Mouse (Mus musculus) kidney, postnatal 25 days (tissue): ENCODE data around the gene Ntan1.
"Not testable (repeated sequence)": the region's sequence is repeated elsewhere in the genome, so short reads cannot be mapped to it uniquely, and the experiment has no call there.

Experiments used
- DNase-seq, 2 experiments: peaks; one replicate each; pipeline ENCODE4 v3.0.0; 2021; ENCODE audit warnings: mixed read lengths in 2 of 2

Gene Ntan1

GRCm38 (mm10) chr16:13834382-13834781, 15.7 kb downstream of the Ntan1 start:
- DNase-seq: no peak

DNA sequence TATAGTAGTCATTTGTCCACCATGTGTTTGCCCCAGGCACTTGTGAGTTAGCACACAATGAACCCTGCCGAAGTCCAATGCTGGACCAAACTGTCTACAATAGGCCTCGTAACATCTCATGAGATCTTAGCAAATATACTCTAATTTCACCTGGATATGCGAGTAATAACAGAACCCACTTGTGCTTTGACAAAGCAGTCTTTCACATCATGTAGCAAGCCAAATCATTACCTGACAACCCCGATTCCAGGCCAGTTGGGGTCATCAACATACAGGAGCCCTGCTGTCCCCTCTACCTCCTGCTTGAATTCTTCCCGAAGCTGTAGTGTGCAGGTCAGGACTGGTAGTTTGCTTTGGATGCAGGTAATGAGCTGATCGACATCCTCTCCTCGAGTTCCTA, 21.4 kb downstream of the Ntan1 start:
- DNase-seq: no peak

GRCm38 (mm10) chr16:13840956-13841355, 22.3 kb downstream of the Ntan1 start:
- no peak for DNase-seq

DNA sequence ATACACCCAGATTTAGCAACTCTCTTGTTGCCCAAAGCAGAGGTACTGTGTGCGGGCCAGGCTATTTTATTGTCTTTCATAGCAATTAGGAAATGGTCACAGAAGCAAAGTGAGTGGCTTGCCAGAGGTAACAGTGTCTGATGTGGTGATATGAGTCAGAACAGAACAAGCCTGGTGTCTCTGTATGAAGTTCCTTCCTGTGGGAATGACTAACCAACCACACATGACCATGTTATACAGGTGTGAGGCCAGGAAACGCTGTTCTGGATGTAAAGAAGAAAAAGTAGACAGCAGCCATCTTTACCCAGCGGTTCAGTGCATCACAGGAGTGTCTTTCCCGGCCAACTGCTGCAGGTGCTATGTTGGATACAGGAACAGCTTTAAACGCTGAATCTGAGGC, 26.4 kb downstream of the Ntan1 start:
- DNase-seq: no peak

- no peak for DNase-seq
Observed at GRCm38 (mm10) chr16:13846675-13847074, 28.0 kb downstream of the Ntan1 start.

DNA sequence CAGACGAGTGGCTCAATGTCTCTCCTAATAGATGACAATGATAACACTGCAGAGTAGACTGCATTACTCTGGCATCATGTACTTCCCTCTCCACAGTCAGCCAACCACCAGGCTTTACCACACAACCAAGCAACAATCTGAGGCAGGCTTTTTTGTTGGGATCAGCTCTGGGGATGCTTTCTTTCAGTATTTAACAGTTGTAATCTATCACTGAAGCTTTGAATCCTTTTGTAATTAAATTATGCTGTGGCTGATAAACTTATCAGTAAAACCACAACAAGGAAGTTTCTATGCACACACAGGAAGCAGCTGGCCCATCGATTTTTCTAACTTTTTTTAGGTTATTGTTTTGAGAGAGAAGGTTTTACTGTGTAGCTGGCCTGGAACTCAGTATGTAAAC, 29.7 kb downstream of the Ntan1 start:
- no peak for DNase-seq

DNA sequence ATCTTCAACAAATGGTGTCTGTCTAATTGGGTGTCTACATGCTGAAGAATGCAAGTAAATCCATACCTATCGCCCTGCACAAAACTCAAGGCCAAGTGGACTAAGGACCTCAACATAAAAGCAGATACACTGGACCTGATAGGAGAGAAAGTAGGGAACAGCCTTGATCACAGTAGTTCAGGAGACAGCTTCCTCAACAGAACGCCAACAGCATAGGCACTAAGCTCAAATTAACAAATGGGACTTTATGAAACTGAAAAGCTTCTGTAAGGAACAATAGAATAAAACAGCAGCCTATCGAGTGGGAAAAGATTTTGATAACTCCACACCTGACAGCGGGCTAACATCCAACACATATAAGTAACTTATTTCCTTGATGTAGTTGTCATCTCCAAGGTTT, 32.8 kb downstream of the Ntan1 start:
- DNase-seq: no peak

GRCm38 (mm10) chr16:13853886-13854285, 35.2 kb downstream of the Ntan1 start:
- no peak for DNase-seq

DNA sequence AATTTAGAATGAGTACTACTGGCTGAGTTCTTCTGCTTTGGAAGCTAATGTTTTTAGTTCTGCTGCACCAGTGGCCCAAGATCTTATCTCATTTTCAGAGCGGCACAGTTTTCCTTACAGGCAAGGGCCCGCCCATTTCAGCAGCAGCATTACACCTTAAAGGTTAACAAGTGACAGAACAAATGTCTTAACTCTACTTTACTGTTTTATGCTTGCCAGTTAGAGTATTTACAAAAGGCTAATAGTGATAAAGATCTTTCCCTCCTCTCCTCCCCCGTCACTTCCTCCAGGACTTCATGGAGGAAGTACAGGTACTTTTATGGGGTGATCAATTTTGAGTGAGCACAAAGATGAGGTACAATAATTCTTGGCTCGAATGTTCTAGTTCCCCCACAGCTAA, 47.4 kb downstream of the Ntan1 start:
- DNase-seq: peak in 1 of 2 experiments; percentile 41

- DNase-seq: no peak
Observed at GRCm38 (mm10) chr16:13866616-13867015, 48.0 kb downstream of the Ntan1 start.

GRCm38 (mm10) chr16:13867406-13867805, 48.8 kb downstream of the Ntan1 start:
- not testable (repeated sequence) for DNase-seq

- no peak for DNase-seq
Observed at GRCm38 (mm10) chr16:13867910-13868514, 49.4 kb downstream of the Ntan1 start.

GRCm38 (mm10) chr16:13875483-13875882, 56.8 kb downstream of the Ntan1 start:
- DNase-seq: no peak

GRCm38 (mm10) chr16:13883094-13883774, 64.6 kb downstream of the Ntan1 start:
- no peak for DNase-seq
